Mouse (Mus musculus): ENCODE measurements around the gene Elane.

GRCm38 (mm10) chr10:79916808-79917531, 30.9 kb downstream of the Elane start, which contains the start of gene Kiss1r:
- TF ChIP-seq CTCF (IDR thresholded peaks at IDR 0.05) (no peak), EP300 (IDR thresholded peaks at IDR 0.05) (no peak)

All from lung, postnatal 0 days (tissue).